In the genomic region with DNA sequence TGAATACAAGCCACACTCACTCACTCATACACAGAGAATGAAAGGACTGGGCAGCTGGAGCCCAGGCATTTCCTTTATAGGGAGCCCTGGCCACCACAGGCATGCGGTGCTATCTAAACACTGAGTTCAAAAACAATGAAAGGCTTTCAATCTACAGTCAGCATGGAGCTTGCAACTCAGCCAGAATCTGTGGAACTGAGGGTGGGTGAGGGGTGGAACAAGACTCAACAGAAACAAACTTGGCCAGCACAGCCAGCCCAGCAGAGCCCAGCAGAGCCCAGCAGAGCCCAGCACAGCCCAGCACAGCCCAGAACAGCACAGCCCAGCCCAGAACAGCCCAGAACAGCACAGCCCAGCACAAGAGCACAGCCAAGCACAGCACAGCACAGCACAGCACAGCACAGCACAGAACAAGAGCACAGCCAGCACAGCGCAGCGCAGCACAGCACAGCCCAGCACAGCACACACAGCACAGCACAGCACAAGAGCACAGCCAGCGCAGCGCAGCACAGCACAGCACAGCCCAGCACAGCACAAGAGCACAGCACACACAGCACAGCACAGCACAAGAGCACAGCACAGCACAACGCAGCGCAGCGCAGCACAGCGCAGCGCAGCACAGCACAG, we compare ENCODE assay signal across 8 mouse cellular contexts. TPM values are rescaled to one million over a fixed set of nuclear protein-coding genes. Genes with fewer than 3 reads are reported as not detected.
DNase-seq lines count a peak whose midpoint lies in the region; ATAC-seq and TF ChIP-seq lines count a peak whose summit lies in the region.

No protein-coding gene starts in this region.

- no peaks in the 10 kb centered on the region for H3K9me3 ChIP-seq in forebrain, embryonic 14.5 days (replicated peaks; ENCODE audit: control insufficient read depth, low read length)
- no peaks in the 10 kb centered on the region for H3K9me3 ChIP-seq in midbrain, postnatal 0 days (ENCODE audit: low read length)

- no peak for TF ChIP-seq CTCF in midbrain, postnatal 0 days (IDR thresholded peaks at IDR 0.05)

- DNase-seq in gastrocnemius, postnatal 14 days, result peak; percentile 10
- DNase-seq in gastrocnemius, postnatal 36 days, result no peak
- DNase-seq in R1 (ENCODE audit: low read depth, low spot score), result peak; percentile 39
- peak; percentile 80 for DNase-seq in forebrain, embryonic 14.5 days (ENCODE audit: low spot score)
- DNase-seq in left cerebral cortex, postnatal 4 days, result peak; percentile 49
- DNase-seq in midbrain, postnatal 0 days (ENCODE audit: low spot score), result peak; percentile 71
- DNase-seq in adrenal gland, postnatal 25 days, result no peak
- no peak for DNase-seq in adrenal gland, postnatal 10 days

- H3K36me3 ChIP-seq in forebrain, embryonic 14.5 days (ENCODE audit: control insufficient read depth, insufficient read depth, low read length), result peaks cover 25% of the 10 kb centered on the region
- H3K36me3 ChIP-seq in midbrain, postnatal 0 days (ENCODE audit: insufficient read depth, low read length), result peaks cover 15% of the 10 kb centered on the region

- intact Hi-C loops in gastrocnemius, postnatal 14 days (cut with DNase I; ENCODE audit: low total_unique reads), result loop anchor here (5.0 to 10.0 kb wide), 3 partner anchors 125 to 223 kb away; no protein-coding TSS in a partner anchor
- intact Hi-C loops in gastrocnemius, postnatal 36 days (cut with DNase I), result no loop called here
- intact Hi-C loops in left cerebral cortex, postnatal 4 days (cut with DNase I), result no loop called here

- WGBS in forebrain, embryonic 14.5 days, result 88% methylated on average over 10 of the region's 10 CpGs
- 90% methylated on average over 10 of the region's 10 CpGs for WGBS in midbrain, postnatal 0 days

- H3K27me3 ChIP-seq in forebrain, embryonic 14.5 days (replicated peaks; ENCODE audit: control insufficient read depth, insufficient read depth, low read length), result no peaks in the 10 kb centered on the region
- H3K27me3 ChIP-seq in midbrain, postnatal 0 days (ENCODE audit: insufficient read depth, low read length), result no peaks in the 10 kb centered on the region

- ATAC-seq in forebrain, embryonic 14.5 days, result peak; percentile 85
- ATAC-seq in midbrain, postnatal 0 days (ENCODE audit: low FRiP score), result peak; percentile 71

- H3K4me1 ChIP-seq in forebrain, embryonic 14.5 days (ENCODE audit: control insufficient read depth, insufficient read depth, low read length), result peaks cover 4% of the 10 kb centered on the region; the same call in 1 of the 2 replicates
- no peaks in the 10 kb centered on the region for H3K4me1 ChIP-seq in midbrain, postnatal 0 days (ENCODE audit: insufficient read depth, low read length)

- peak overlapping the region; percentile 44; the same call in 1 of the 2 replicates for H3K27ac ChIP-seq in forebrain, embryonic 14.5 days (ENCODE audit: low read depth, low read length)
- H3K27ac ChIP-seq in midbrain, postnatal 0 days (ENCODE audit: low read depth, low read length), result no peak overlapping the region

- H3K9ac ChIP-seq in forebrain, embryonic 14.5 days (ENCODE audit: low read length), result no peak overlapping the region
- no peak overlapping the region for H3K9ac ChIP-seq in midbrain, postnatal 0 days (replicated peaks; ENCODE audit: low read length, poor library complexity, severe bottlenecking)

- H3K4me2 ChIP-seq in forebrain, embryonic 14.5 days (ENCODE audit: low read length), result no peak overlapping the region
- H3K4me2 ChIP-seq in midbrain, postnatal 0 days (ENCODE audit: low read depth, low read length, poor library complexity, severe bottlenecking), result no peak overlapping the region

- H3K4me3 ChIP-seq in forebrain, embryonic 14.5 days (ENCODE audit: low read depth, low read length), result no peak overlapping the region
- H3K4me3 ChIP-seq in midbrain, postnatal 0 days (ENCODE audit: low read depth, low read length), result no peak overlapping the region

RNA-seq across cellular contexts. Expression of a gene that starts 56.5 kb away (rescaled TPM):
- 10 to 100 TPM; 26.0 to 27.2 TPM for total RNA-seq in gastrocnemius, postnatal 14 days (2021)
- 10 to 100 TPM; 35.2 to 36.6 TPM for total RNA-seq in gastrocnemius, postnatal 36 days (2021)
- polyA plus RNA-seq in forebrain, embryonic 14.5 days (2014; fragmentation: Nextera tagmentation; extraction: Ambion mirVana), result 17.7 and 18.9 TPM in 2 replicates
- 10 to 100 TPM; 58.4 to 64.0 TPM for total RNA-seq in left cerebral cortex, postnatal 4 days (2021)
- 71.6 and 97.6 TPM in 2 replicates for total RNA-seq in midbrain, postnatal 0 days (2014; rRNA removed)
- polyA plus RNA-seq in midbrain, postnatal 0 days (2015; fragmentation: Nextera tagmentation; extraction: Ambion mirVana), result 17.6 and 19.4 TPM in 2 replicates
- total RNA-seq in adrenal gland, postnatal 25 days (2021), result 28.7 and 37.2 TPM in 2 replicates
- total RNA-seq in adrenal gland, postnatal 10 days (2021), result 10 to 100 TPM; 30.9 to 35.0 TPM

Comparison
In these comparisons a context has a peak if more than half of its experiments do, and no peak if none do; other contexts are left out.
1. DNase-seq: peak in gastrocnemius, postnatal 14 days (single experiment), R1 (single experiment), forebrain, embryonic 14.5 days (single experiment), left cerebral cortex, postnatal 4 days (single experiment) and midbrain, postnatal 0 days (single experiment); none in gastrocnemius, postnatal 36 days (0 of 2), adrenal gland, postnatal 25 days (single experiment) and adrenal gland, postnatal 10 days (single experiment).